Mouse (Mus musculus): ENCODE measurements around the gene Gm10271. TPM values are rescaled to one million over a fixed set of nuclear protein-coding genes. Genes with fewer than 3 reads are reported as not detected.

Gene Gm10271
- polyA plus RNA-seq, 1 experiment from 2014 or later = not detected

- WGBS = 76% methylated on average over 3 of the region's 4 CpGs
- Histone ChIP-seq H3K4me1 (ENCODE audit: control insufficient read depth, insufficient read depth, low read length) (peaks cover 11% of the 10 kb centered on the region; the same call in 1 of the 2 replicates), H3K4me3 (ENCODE audit: low read depth, low read length) (no peak overlapping the region), H3K27me3 (ENCODE audit: control insufficient read depth, insufficient read depth, low read length) (no peaks in the 10 kb centered on the region), H3K9ac (ENCODE audit: low read length) (no peak overlapping the region), H3K4me2 (no peak overlapping the region), H3K9me3 (ENCODE audit: control insufficient read depth, low read length) (no peaks in the 10 kb centered on the region), H3K27ac (ENCODE audit: low read depth, low read length) (no peak overlapping the region), H3K36me3 (ENCODE audit: control insufficient read depth, insufficient read depth, low read length) (no peaks in the 10 kb centered on the region)
- ATAC-seq (ENCODE audit: low FRiP score) = no peak
- DNase-seq (ENCODE audit: low spot score, missing footprints) = no peak
Observed at GRCm38 (mm10) chr10:116982526-116982925, 10.1 kb upstream of the Gm10271 start.

GRCm38 (mm10) chr10:116980888-116981287, 8.5 kb upstream of the Gm10271 start:
- H3K36me3 ChIP-seq (ENCODE audit: control insufficient read depth, insufficient read depth, low read length) = no peaks in the 10 kb centered on the region
- 71% methylated on average over 3 of the region's 3 CpGs for WGBS
- H3K9me3 ChIP-seq (ENCODE audit: control insufficient read depth, low read length) = no peaks in the 10 kb centered on the region
- ATAC-seq (ENCODE audit: low FRiP score) (no peak), DNase-seq (ENCODE audit: low spot score, missing footprints) (peak; percentile 90)
- no peak overlapping the region for H3K4me3 ChIP-seq (ENCODE audit: low read depth, low read length)
- H3K27ac ChIP-seq (ENCODE audit: low read depth, low read length) = no peak overlapping the region
- no peak overlapping the region for H3K4me2 ChIP-seq
- H3K4me1 ChIP-seq (ENCODE audit: control insufficient read depth, insufficient read depth, low read length) = no peaks in the 10 kb centered on the region
- H3K27me3 ChIP-seq (ENCODE audit: control insufficient read depth, insufficient read depth, low read length) = no peaks in the 10 kb centered on the region
- no peak overlapping the region for H3K9ac ChIP-seq (ENCODE audit: low read length)

- Histone ChIP-seq H3K9ac (ENCODE audit: low read length) (no peak overlapping the region), H3K27ac (ENCODE audit: low read depth, low read length) (no peak overlapping the region), H3K9me3 (ENCODE audit: control insufficient read depth, low read length) (no peaks in the 10 kb centered on the region), H3K4me2 (no peak overlapping the region), H3K4me3 (ENCODE audit: low read depth, low read length) (no peak overlapping the region), H3K27me3 (ENCODE audit: control insufficient read depth, insufficient read depth, low read length) (no peaks in the 10 kb centered on the region), H3K4me1 (ENCODE audit: control insufficient read depth, insufficient read depth, low read length) (no peaks in the 10 kb centered on the region), H3K36me3 (ENCODE audit: control insufficient read depth, insufficient read depth, low read length) (no peaks in the 10 kb centered on the region)
- ATAC-seq (ENCODE audit: low FRiP score) = no peak
- 88% methylated on average over 4 of the region's 4 CpGs for WGBS
- no peak for DNase-seq (ENCODE audit: low spot score, missing footprints)
Observed at GRCm38 (mm10) chr10:116980273-116980672, 7.9 kb upstream of the Gm10271 start.

GRCm38 (mm10) chr10:116978841-116979240, 6.4 kb upstream of the Gm10271 start:
- Histone ChIP-seq H3K27ac (ENCODE audit: low read depth, low read length) (no peak overlapping the region), H3K4me2 (no peak overlapping the region), H3K36me3 (ENCODE audit: control insufficient read depth, insufficient read depth, low read length) (no peaks in the 10 kb centered on the region), H3K4me3 (ENCODE audit: low read depth, low read length) (no peak overlapping the region), H3K4me1 (ENCODE audit: control insufficient read depth, insufficient read depth, low read length) (no peaks in the 10 kb centered on the region), H3K27me3 (ENCODE audit: control insufficient read depth, insufficient read depth, low read length) (no peaks in the 10 kb centered on the region), H3K9ac (ENCODE audit: low read length) (no peak overlapping the region), H3K9me3 (ENCODE audit: control insufficient read depth, low read length) (no peaks in the 10 kb centered on the region)
- DNase-seq (ENCODE audit: low spot score, missing footprints) (no peak), ATAC-seq (ENCODE audit: low FRiP score) (no peak)
- WGBS = 92% methylated on average over 9 of the region's 9 CpGs

- H3K27ac ChIP-seq (ENCODE audit: low read depth, low read length) = no peak overlapping the region
- H3K4me1 ChIP-seq (ENCODE audit: control insufficient read depth, insufficient read depth, low read length) = no peaks in the 10 kb centered on the region
- H3K4me3 ChIP-seq (ENCODE audit: low read depth, low read length) = no peak overlapping the region
- no peaks in the 10 kb centered on the region for H3K36me3 ChIP-seq (ENCODE audit: control insufficient read depth, insufficient read depth, low read length)
- no peaks in the 10 kb centered on the region for H3K9me3 ChIP-seq (ENCODE audit: control insufficient read depth, low read length)
- no peaks in the 10 kb centered on the region for H3K27me3 ChIP-seq (ENCODE audit: control insufficient read depth, insufficient read depth, low read length)
- ATAC-seq (ENCODE audit: low FRiP score) (no peak), DNase-seq (ENCODE audit: low spot score, missing footprints) (no peak)
- no peak overlapping the region for H3K4me2 ChIP-seq
- 85% methylated on average over 2 of the region's 2 CpGs for WGBS
- H3K9ac ChIP-seq (ENCODE audit: low read length) = no peak overlapping the region
Observed at GRCm38 (mm10) chr10:116977858-116978257, 5.4 kb upstream of the Gm10271 start.

GRCm38 (mm10) chr10:116977455-116977854, 5.0 kb upstream of the Gm10271 start:
- Histone ChIP-seq H3K9me3 (ENCODE audit: control insufficient read depth, low read length) (no peaks in the 10 kb centered on the region), H3K27ac (ENCODE audit: low read depth, low read length) (no peak overlapping the region), H3K4me3 (ENCODE audit: low read depth, low read length) (no peak overlapping the region), H3K9ac (ENCODE audit: low read length) (no peak overlapping the region), H3K4me2 (no peak overlapping the region), H3K4me1 (ENCODE audit: control insufficient read depth, insufficient read depth, low read length) (no peaks in the 10 kb centered on the region), H3K27me3 (ENCODE audit: control insufficient read depth, insufficient read depth, low read length) (no peaks in the 10 kb centered on the region), H3K36me3 (ENCODE audit: control insufficient read depth, insufficient read depth, low read length) (no peaks in the 10 kb centered on the region)
- ATAC-seq (ENCODE audit: low FRiP score) (no peak), DNase-seq (ENCODE audit: low spot score, missing footprints) (no peak)
- WGBS = 72% methylated on average over 4 of the region's 4 CpGs

- no peaks in the 10 kb centered on the region for H3K4me1 ChIP-seq (ENCODE audit: control insufficient read depth, insufficient read depth, low read length)
- no peak for ATAC-seq (ENCODE audit: low FRiP score)
- no peak overlapping the region for H3K4me3 ChIP-seq (ENCODE audit: low read depth, low read length)
- no peak overlapping the region for H3K9ac ChIP-seq (ENCODE audit: low read length)
- H3K27ac ChIP-seq (ENCODE audit: low read depth, low read length) = no peak overlapping the region
- H3K27me3 ChIP-seq (ENCODE audit: control insufficient read depth, insufficient read depth, low read length) = no peaks in the 10 kb centered on the region
- H3K36me3 ChIP-seq (ENCODE audit: control insufficient read depth, insufficient read depth, low read length) = no peaks in the 10 kb centered on the region
- no peak overlapping the region for H3K4me2 ChIP-seq
- H3K9me3 ChIP-seq (ENCODE audit: control insufficient read depth, low read length) = no peaks in the 10 kb centered on the region
- no peak for DNase-seq (ENCODE audit: low spot score, missing footprints)
- WGBS = 88% methylated on average over 4 of the region's 4 CpGs
Observed at GRCm38 (mm10) chr10:116968741-116969140, 3.7 kb downstream of the Gm10271 start.

- ATAC-seq (ENCODE audit: low FRiP score) (no peak), DNase-seq (ENCODE audit: low spot score, missing footprints) (no peak)
- Histone ChIP-seq H3K36me3 (ENCODE audit: control insufficient read depth, insufficient read depth, low read length) (no peaks in the 10 kb centered on the region), H3K27me3 (ENCODE audit: control insufficient read depth, insufficient read depth, low read length) (no peaks in the 10 kb centered on the region), H3K4me2 (no peak overlapping the region), H3K9me3 (ENCODE audit: control insufficient read depth, low read length) (no peaks in the 10 kb centered on the region), H3K4me1 (ENCODE audit: control insufficient read depth, insufficient read depth, low read length) (no peaks in the 10 kb centered on the region), H3K27ac (ENCODE audit: low read depth, low read length) (no peak overlapping the region), H3K9ac (ENCODE audit: low read length) (no peak overlapping the region), H3K4me3 (ENCODE audit: low read depth, low read length) (no peak overlapping the region)
- 89% methylated on average over 6 of the region's 6 CpGs for WGBS
Observed at GRCm38 (mm10) chr10:116966065-116966464, 6.3 kb downstream of the Gm10271 start.

GRCm38 (mm10) chr10:116965297-116965696, 7.1 kb downstream of the Gm10271 start:
- Histone ChIP-seq H3K4me1 (ENCODE audit: control insufficient read depth, insufficient read depth, low read length) (no peaks in the 10 kb centered on the region), H3K27me3 (ENCODE audit: control insufficient read depth, insufficient read depth, low read length) (no peaks in the 10 kb centered on the region), H3K9me3 (ENCODE audit: control insufficient read depth, low read length) (no peaks in the 10 kb centered on the region), H3K27ac (ENCODE audit: low read depth, low read length) (no peak overlapping the region), H3K36me3 (ENCODE audit: control insufficient read depth, insufficient read depth, low read length) (no peaks in the 10 kb centered on the region), H3K9ac (ENCODE audit: low read length) (no peak overlapping the region), H3K4me3 (ENCODE audit: low read depth, low read length) (no peak overlapping the region), H3K4me2 (no peak overlapping the region)
- 80% methylated on average over 5 of the region's 5 CpGs for WGBS
- ATAC-seq (ENCODE audit: low FRiP score) (no peak), DNase-seq (ENCODE audit: low spot score, missing footprints) (no peak)

- H3K9ac ChIP-seq (ENCODE audit: low read length) = no peak overlapping the region
- DNase-seq (ENCODE audit: low spot score, missing footprints) (no peak), ATAC-seq (ENCODE audit: low FRiP score) (no peak)
- H3K36me3 ChIP-seq (ENCODE audit: control insufficient read depth, insufficient read depth, low read length) = no peaks in the 10 kb centered on the region
- no peaks in the 10 kb centered on the region for H3K4me1 ChIP-seq (ENCODE audit: control insufficient read depth, insufficient read depth, low read length)
- WGBS = 83% methylated on average over 4 of the region's 4 CpGs
- H3K27ac ChIP-seq (ENCODE audit: low read depth, low read length) = no peak overlapping the region
- H3K4me2 ChIP-seq = no peak overlapping the region
- H3K27me3 ChIP-seq (ENCODE audit: control insufficient read depth, insufficient read depth, low read length) = no peaks in the 10 kb centered on the region
- H3K9me3 ChIP-seq (ENCODE audit: control insufficient read depth, low read length) = no peaks in the 10 kb centered on the region
- H3K4me3 ChIP-seq (ENCODE audit: low read depth, low read length) = no peak overlapping the region
Observed at GRCm38 (mm10) chr10:116964571-116964970, 7.8 kb downstream of the Gm10271 start.

All from midbrain, embryonic 11.5 days (tissue).